ENCODE assay signal across 24 mouse cellular contexts in the genomic region with DNA sequence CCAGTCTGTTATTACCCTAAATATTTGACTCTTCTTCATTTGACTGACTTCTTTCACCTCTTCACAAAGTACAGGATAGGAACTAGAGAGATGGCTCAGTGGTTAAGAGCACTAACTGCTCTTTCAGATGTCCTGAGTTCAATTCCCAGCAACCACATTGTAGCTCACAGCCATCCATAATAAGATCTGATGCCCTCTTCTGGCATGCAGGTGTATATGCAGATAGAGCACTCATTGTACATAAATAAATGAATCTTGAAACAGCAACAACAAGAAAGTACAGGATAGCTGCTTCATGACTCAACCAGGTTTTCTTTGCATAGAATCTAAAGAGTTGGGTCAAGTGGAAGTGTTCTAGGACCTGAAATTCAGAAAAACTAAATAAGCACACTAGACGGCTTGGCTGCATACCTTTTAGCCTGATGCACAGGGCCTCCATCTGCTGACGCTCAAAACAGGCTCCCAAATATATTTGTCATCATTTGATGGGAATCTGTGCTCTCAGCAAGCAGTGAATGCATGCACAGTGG. TPM values are rescaled to one million over a fixed set of nuclear protein-coding genes. Genes with fewer than 3 reads are reported as not detected.
A peak's percentile ranks its signal among the peaks of the same experiment; 100 is the strongest.
DNase-seq lines count a peak whose midpoint lies in the region; ATAC-seq and TF ChIP-seq lines count a peak whose summit lies in the region.
"Had no signal": no experiment of that assay in that cellular context is flagged by ENCODE, and none has a peak within 500 bp of the region (broad histone marks: within the 10 kb centered on the region; RNA-seq: fewer than 3 reads in every experiment).

No protein-coding gene starts in this region.

- no peak for DNase-seq in forebrain, postnatal 0 days
- no peak for DNase-seq in forebrain, embryonic 14.5 days (ENCODE audit: low spot score)
- DNase-seq in liver, adult 2 months (ENCODE audit: extremely low read depth, low read depth, low spot score): peak; percentile 10
- peak; percentile 16 for DNase-seq in 3T3-L1 (ENCODE audit: low read depth, low spot score)
- DNase-seq in MEL (ENCODE audit: low read depth, low spot score): peak; percentile 55
- DNase-seq in B cell, adult 2 months: no peak
- DNase-seq: cerebellum, adult 9-10 months; gastrocnemius, postnatal 36 days; heart, postnatal 10 days; kidney, adult 2 months; kidney, postnatal 36 days; lung, postnatal 10 days; right cerebral cortex, postnatal 25 days had no signal

- no peak overlapping the region for H3K4me3 ChIP-seq in forebrain, postnatal 0 days (ENCODE audit: low read depth, low read length)
- no peak overlapping the region for H3K4me3 ChIP-seq in forebrain, embryonic 14.5 days (ENCODE audit: low read depth, low read length)
- H3K4me3 ChIP-seq in liver, adult 2 months (ENCODE audit: insufficient read depth, low read depth, low read length): no peak overlapping the region
- no peak overlapping the region for H3K4me3 ChIP-seq in liver, embryonic 12.5 days
- H3K4me3 ChIP-seq in MEL (ENCODE audit: control insufficient read depth in 1 of 2, insufficient read depth in 1 of 2, low read depth in 2 of 2, low read length in 2 of 2): no peak overlapping the region
- H3K4me3 ChIP-seq: heart, embryonic 10.5 days; hindbrain, embryonic 15.5 days; limb, embryonic 15.5 days had no signal

- H3K27ac ChIP-seq in forebrain, postnatal 0 days (ENCODE audit: low read depth, low read length): no peak overlapping the region
- H3K27ac ChIP-seq in forebrain, embryonic 14.5 days (ENCODE audit: low read depth, low read length): no peak overlapping the region
- no peak overlapping the region for H3K27ac ChIP-seq in liver, adult 2 months (replicated peaks; ENCODE audit: insufficient read depth, low read depth, low read length)
- H3K27ac ChIP-seq in liver, embryonic 12.5 days: no peak overlapping the region
- H3K27ac ChIP-seq in MEL (ENCODE audit: control insufficient read depth, low read depth, low read length): no peak overlapping the region
- H3K27ac ChIP-seq: heart, embryonic 10.5 days; hindbrain, embryonic 15.5 days; limb, embryonic 15.5 days had no signal

- TF ChIP-seq EP300 in MEL (IDR thresholded peaks at IDR 0.05; ENCODE audit: low read depth in 1 of 2, low read length in 2 of 2): no peak

- H3K9ac ChIP-seq in forebrain, postnatal 0 days: no peak overlapping the region
- no peak overlapping the region for H3K9ac ChIP-seq in forebrain, embryonic 14.5 days (ENCODE audit: low read length)
- H3K9ac ChIP-seq in liver, adult 2 months (ENCODE audit: low read depth, low read length): no peak overlapping the region
- H3K9ac ChIP-seq in liver, embryonic 12.5 days: no peak overlapping the region
- no peak overlapping the region for H3K9ac ChIP-seq in MEL (ENCODE audit: control insufficient read depth, low read depth, low read length, poor library complexity, severe bottlenecking)
- H3K9ac ChIP-seq: hindbrain, embryonic 15.5 days; limb, embryonic 15.5 days had no signal

- H3K4me1 ChIP-seq in forebrain, postnatal 0 days (ENCODE audit: insufficient read depth): peaks cover 8% of the 10 kb centered on the region; the same call in 1 of the 2 replicates
- H3K4me1 ChIP-seq in forebrain, embryonic 14.5 days (ENCODE audit: control insufficient read depth, insufficient read depth, low read length): peaks cover 13% of the 10 kb centered on the region; the same call in 1 of the 2 replicates
- no peaks in the 10 kb centered on the region; the same call in 1 of the 2 replicates for H3K4me1 ChIP-seq in liver, adult 2 months (ENCODE audit: control insufficient read depth, insufficient read depth, low read length)
- H3K4me1 ChIP-seq in liver, embryonic 12.5 days: peaks cover 7% of the 10 kb centered on the region
- no peaks in the 10 kb centered on the region for H3K4me1 ChIP-seq in MEL (ENCODE audit: control insufficient read depth in 1 of 2, insufficient read depth in 2 of 2, low read length in 2 of 2)

- TF ChIP-seq CTCF in forebrain, postnatal 0 days (IDR thresholded peaks at IDR 0.05; ENCODE audit: low read depth): peak; percentile 25; the same call in 1 of the 2 replicates
- TF ChIP-seq CTCF in liver, adult 2 months (IDR thresholded peaks at IDR 0.05; ENCODE audit: low read depth, low read length): 0 out of 2 replicates have a peak, but pooled peaks have one; percentile 6
- peak in 2 of 3 experiments; percentile 59 to 67; a peak in 5 of 6 replicates for TF ChIP-seq CTCF in MEL (IDR thresholded peaks at IDR 0.05 in 2 of 3, conservative IDR thresholded peaks at IDR 0.05 in 1 of 3; ENCODE audit: control insufficient read depth in 1 of 3, insufficient read depth in 1 of 3, low read depth in 2 of 3, low read length in 3 of 3, poor library complexity in 1 of 3, severe bottlenecking in 1 of 3)

- no peaks in the 10 kb centered on the region for H3K9me3 ChIP-seq in forebrain, postnatal 0 days (ENCODE audit: low read length)
- no peaks in the 10 kb centered on the region for H3K9me3 ChIP-seq in forebrain, embryonic 14.5 days (replicated peaks; ENCODE audit: control insufficient read depth, low read length)
- no peaks in the 10 kb centered on the region for H3K9me3 ChIP-seq in liver, embryonic 12.5 days (replicated peaks)
- no peaks in the 10 kb centered on the region for H3K9me3 ChIP-seq in MEL (replicated peaks; ENCODE audit: insufficient read depth, low read length)
- H3K9me3 ChIP-seq: heart, embryonic 10.5 days; hindbrain, embryonic 15.5 days; limb, embryonic 15.5 days had no signal

- TF ChIP-seq POLR2A in liver, adult 2 months (IDR thresholded peaks at IDR 0.05; ENCODE audit: extremely low read depth, insufficient read depth, low read length): no peak
- TF ChIP-seq POLR2A in MEL (IDR thresholded peaks at IDR 0.05; ENCODE audit: control insufficient read depth in 1 of 2, insufficient read depth in 1 of 2, low read depth in 1 of 2, low read length in 2 of 2, poor library complexity in 1 of 2): no peak

- H3K36me3 ChIP-seq in forebrain, postnatal 0 days (ENCODE audit: insufficient read depth): no peaks in the 10 kb centered on the region
- no peaks in the 10 kb centered on the region for H3K36me3 ChIP-seq in forebrain, embryonic 14.5 days (ENCODE audit: control insufficient read depth, insufficient read depth, low read length)
- H3K36me3 ChIP-seq in liver, adult 2 months (ENCODE audit: control insufficient read depth, insufficient read depth, low read length): no peaks in the 10 kb centered on the region
- no peaks in the 10 kb centered on the region for H3K36me3 ChIP-seq in liver, embryonic 12.5 days
- H3K36me3 ChIP-seq in MEL (ENCODE audit: control insufficient read depth in 1 of 2, insufficient read depth in 2 of 2, low read length in 2 of 2): no peaks in the 10 kb centered on the region
- H3K36me3 ChIP-seq: heart, embryonic 10.5 days; hindbrain, embryonic 15.5 days; limb, embryonic 15.5 days had no signal

- ATAC-seq in forebrain, postnatal 0 days: no peak
- no peak for ATAC-seq in forebrain, embryonic 14.5 days
- ATAC-seq in liver, embryonic 12.5 days: no peak
- no peak for ATAC-seq in activated CD4-positive, CD25-positive, alpha-beta regulatory T cell, adult 4 months

- H3K27me3 ChIP-seq in forebrain, postnatal 0 days (ENCODE audit: insufficient read depth, low read length): no peaks in the 10 kb centered on the region
- H3K27me3 ChIP-seq in forebrain, embryonic 14.5 days (replicated peaks; ENCODE audit: control insufficient read depth, insufficient read depth, low read length): no peaks in the 10 kb centered on the region
- H3K27me3 ChIP-seq in liver, adult 2 months (ENCODE audit: control insufficient read depth, insufficient read depth, low read length): no peaks in the 10 kb centered on the region
- H3K27me3 ChIP-seq in liver, embryonic 12.5 days (replicated peaks): peaks cover 13% of the 10 kb centered on the region; the same call in 1 of the 2 replicates
- peaks cover 0 to 1% of the 10 kb centered on the region in 2 experiments; a peak in 1 of 4 replicates for H3K27me3 ChIP-seq in MEL (ENCODE audit: control insufficient read depth in 1 of 2, insufficient read depth in 2 of 2, low read length in 2 of 2)
- H3K27me3 ChIP-seq: hindbrain, embryonic 15.5 days; limb, embryonic 15.5 days had no signal

- no peaks in the 10 kb centered on the region for H3K79me2 ChIP-seq in liver, adult 2 months (ENCODE audit: control insufficient read depth, insufficient read depth, low read length)
- H3K79me2 ChIP-seq in MEL (ENCODE audit: control insufficient read depth, insufficient read depth, low read length, poor library complexity): no peaks in the 10 kb centered on the region

- WGBS in forebrain, postnatal 0 days: 90% methylated on average over 2 of the region's 2 CpGs
- 90% methylated on average over 2 of the region's 2 CpGs for WGBS in forebrain, embryonic 14.5 days
- WGBS in liver, adult 2 months: 97% methylated on average over 2 of the region's 2 CpGs
- WGBS in liver, embryonic 12.5 days (ENCODE audit: insufficient replicate concordance): 83% methylated on average over 2 of the region's 2 CpGs

- H3K4me2 ChIP-seq in forebrain, postnatal 0 days (ENCODE audit: low read depth): no peak overlapping the region
- no peak overlapping the region for H3K4me2 ChIP-seq in forebrain, embryonic 14.5 days (ENCODE audit: low read length)
- H3K4me2 ChIP-seq in liver, embryonic 12.5 days: no peak overlapping the region
- H3K4me2 ChIP-seq: hindbrain, embryonic 15.5 days; limb, embryonic 15.5 days had no signal

- peak; percentile 5; the same call in 1 of the 2 replicates for TF ChIP-seq RAD21 in MEL (IDR thresholded peaks at IDR 0.05; ENCODE audit: low read depth, low read length)

RNA-seq across cellular contexts. Expression of gene Acaca, which starts 4.9 kb away (rescaled TPM):
- total RNA-seq in forebrain, postnatal 0 days (2014; rRNA removed): 162 and 200 TPM in 2 replicates
- 14.7 and 16.5 TPM in 2 replicates for polyA plus RNA-seq in forebrain, postnatal 0 days (2015; fragmentation: Nextera tagmentation; extraction: Ambion mirVana)
- 24.3 and 32.1 TPM in 2 replicates for polyA plus RNA-seq in forebrain, embryonic 14.5 days (2014; fragmentation: Nextera tagmentation; extraction: Ambion mirVana)
- total RNA-seq in liver, adult 2 months (2014; rRNA removed): 86.4 and 89.3 TPM in 2 replicates
- 15.4 and 20.7 TPM in 2 replicates for polyA plus RNA-seq in liver, adult 2 months (2012; rRNA removed)
- 11.8 and 12.6 TPM in 2 replicates for polyA plus RNA-seq in liver, embryonic 12.5 days (2016; fragmentation: Nextera tagmentation; extraction: Ambion mirVana)
- 52.0 and 61.5 TPM in 2 replicates for total RNA-seq in MEL (2012; rRNA removed)
- 10 to 100 TPM; 32.0 to 33.9 TPM for polyA plus RNA-seq in MEL (2012; ENCODE audit: insufficient read depth in 1 of 2, insufficient read length in 2 of 2, low read depth in 1 of 2, low replicate concordance in 2 of 2, missing spikeins in 1 of 2)
- polyA plus RNA-seq in activated CD4-positive, CD25-positive, alpha-beta regulatory T cell, adult 4 months (2017; shearing (Covaris generic)): 1 to 10 TPM; 4.9 to 5.2 TPM

RNA-seq across cellular contexts. Expression of gene Tada2a, which starts 5.0 kb away (rescaled TPM):
- total RNA-seq in forebrain, postnatal 0 days (2014; rRNA removed): 24.8 and 26.1 TPM in 2 replicates
- polyA plus RNA-seq in forebrain, postnatal 0 days (2015; fragmentation: Nextera tagmentation; extraction: Ambion mirVana): 29.0 and 30.1 TPM in 2 replicates
- polyA plus RNA-seq in forebrain, embryonic 14.5 days (2014; fragmentation: Nextera tagmentation; extraction: Ambion mirVana): 34.1 and 35.1 TPM in 2 replicates
- total RNA-seq in liver, adult 2 months (2014; rRNA removed): 4.3 and 6.4 TPM in 2 replicates
- 3.1 and 3.3 TPM in 2 replicates for polyA plus RNA-seq in liver, adult 2 months (2012; rRNA removed)
- 16.2 and 16.7 TPM in 2 replicates for polyA plus RNA-seq in liver, embryonic 12.5 days (2016; fragmentation: Nextera tagmentation; extraction: Ambion mirVana)
- 32.3 and 37.8 TPM in 2 replicates for total RNA-seq in MEL (2012; rRNA removed)
- polyA plus RNA-seq in MEL (2012; ENCODE audit: insufficient read depth in 1 of 2, insufficient read length in 2 of 2, low read depth in 1 of 2, low replicate concordance in 2 of 2, missing spikeins in 1 of 2): 10 to 100 TPM in 1 of 2 experiments, not detected in 1; 35.9 TPM
- 10 to 100 TPM; 13.1 to 13.2 TPM for polyA plus RNA-seq in activated CD4-positive, CD25-positive, alpha-beta regulatory T cell, adult 4 months (2017; shearing (Covaris generic))

RNA-seq across cellular contexts. Expression of gene Gm11437, which starts 32.9 kb away (rescaled TPM):
- total RNA-seq in forebrain, postnatal 0 days (2014; rRNA removed): not detected in 2 replicates
- not detected in 2 replicates for polyA plus RNA-seq in forebrain, postnatal 0 days (2015; fragmentation: Nextera tagmentation; extraction: Ambion mirVana)
- polyA plus RNA-seq in forebrain, embryonic 14.5 days (2014; fragmentation: Nextera tagmentation; extraction: Ambion mirVana): not detected in 2 replicates
- total RNA-seq in liver, adult 2 months (2014; rRNA removed): 11.6 and 12.4 TPM in 2 replicates
- polyA plus RNA-seq in liver, adult 2 months (2012; rRNA removed): 3.0 and 4.9 TPM in 2 replicates
- polyA plus RNA-seq in liver, embryonic 12.5 days (2016; fragmentation: Nextera tagmentation; extraction: Ambion mirVana): not detected in 2 replicates
- not detected in 2 replicates for total RNA-seq in MEL (2012; rRNA removed)
- polyA plus RNA-seq in MEL (2012; ENCODE audit: insufficient read depth in 1 of 2, insufficient read length in 2 of 2, low read depth in 1 of 2, low replicate concordance in 2 of 2, missing spikeins in 1 of 2): not detected
- not detected for polyA plus RNA-seq in activated CD4-positive, CD25-positive, alpha-beta regulatory T cell, adult 4 months (2017; shearing (Covaris generic))
- total RNA-seq: gastrocnemius, postnatal 36 days; heart, postnatal 10 days; layer of hippocampus, postnatal 14 days; left cerebral cortex, postnatal 14 days; megakaryocyte-erythroid progenitor cell, adult 5-6 weeks had no signal
- polyA plus RNA-seq: C2C12; cortical plate, adult 2 months; embryonic facial prominence, embryonic 14.5 days; heart, embryonic 10.5 days; kidney, adult 2 months; limb, embryonic 15.5 days had no signal

Comparison
In these comparisons a context has a peak if more than half of its experiments do, and no peak if none do; other contexts are left out.
1. DNase-seq: peak in liver, adult 2 months (single experiment), 3T3-L1 (single experiment) and MEL (single experiment); none in forebrain, postnatal 0 days (single experiment), forebrain, embryonic 14.5 days (single experiment) and B cell, adult 2 months (0 of 2).
2. CTCF ChIP-seq: peak in every context shown above with its lines; median percentile 63 in MEL; 25 in forebrain, postnatal 0 days; 6 in liver, adult 2 months.